Mouse (Mus musculus): ENCODE measurements around the gene 1600012H06Rik.
"Not testable (repeated sequence)": the region's sequence is repeated elsewhere in the genome, so short reads cannot be mapped to it uniquely, and the experiment has no call there.

1600012H06Rik gene

DNA sequence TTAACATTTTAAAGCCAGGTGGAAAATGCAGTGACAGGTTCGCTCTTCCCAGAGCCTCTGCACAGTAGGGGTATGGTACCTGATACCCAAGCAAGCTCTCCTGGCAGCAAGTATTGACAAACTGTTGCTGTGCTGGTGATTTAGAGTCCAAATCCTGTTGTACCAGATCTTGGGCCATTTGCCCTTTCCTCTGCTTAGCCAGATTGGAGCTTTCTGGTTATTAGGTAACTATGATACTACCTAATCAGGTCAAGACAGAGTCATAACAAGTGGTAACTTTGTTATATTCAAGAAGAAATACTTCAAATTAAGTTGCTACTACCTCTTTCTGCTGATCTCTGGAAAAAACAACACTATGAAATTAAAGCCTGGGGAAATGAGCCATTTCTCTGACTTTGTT lies 1.6 kb downstream of the 1600012H06Rik start:
- no peak for DNase-seq (ENCODE audit: low spot score)

DNA sequence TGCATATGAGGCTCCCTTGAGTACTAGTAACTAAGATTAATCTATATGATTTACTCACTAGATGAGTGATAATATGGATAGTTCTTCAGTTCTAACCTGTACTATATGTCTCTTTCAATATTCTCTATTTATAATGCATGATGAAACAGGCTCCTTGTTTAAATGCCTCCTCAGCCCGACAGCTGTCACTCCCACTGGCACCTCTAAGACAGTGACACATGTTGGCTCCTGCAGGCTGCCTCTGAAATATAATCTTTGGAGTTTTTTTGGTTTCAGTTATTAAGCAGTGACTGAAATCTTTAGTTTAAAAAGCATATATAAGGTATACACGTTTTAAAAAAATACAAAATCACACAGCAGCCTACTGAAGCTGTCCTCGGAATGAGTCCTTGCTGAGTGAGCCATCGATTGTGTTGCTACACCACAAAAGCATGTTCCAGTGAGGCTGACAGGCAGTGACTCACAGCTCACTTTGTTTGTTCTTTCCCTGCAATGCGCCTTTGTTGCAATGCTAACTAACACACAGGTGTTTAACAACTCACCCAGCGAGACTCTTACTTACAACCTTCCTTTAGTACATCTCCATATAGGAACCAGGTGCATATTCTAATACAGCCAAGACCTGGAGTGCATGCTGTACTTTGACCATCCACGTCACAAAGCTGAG lies 6.3 kb downstream of the 1600012H06Rik start:
- DNase-seq (ENCODE audit: low spot score): no peak

DNA sequence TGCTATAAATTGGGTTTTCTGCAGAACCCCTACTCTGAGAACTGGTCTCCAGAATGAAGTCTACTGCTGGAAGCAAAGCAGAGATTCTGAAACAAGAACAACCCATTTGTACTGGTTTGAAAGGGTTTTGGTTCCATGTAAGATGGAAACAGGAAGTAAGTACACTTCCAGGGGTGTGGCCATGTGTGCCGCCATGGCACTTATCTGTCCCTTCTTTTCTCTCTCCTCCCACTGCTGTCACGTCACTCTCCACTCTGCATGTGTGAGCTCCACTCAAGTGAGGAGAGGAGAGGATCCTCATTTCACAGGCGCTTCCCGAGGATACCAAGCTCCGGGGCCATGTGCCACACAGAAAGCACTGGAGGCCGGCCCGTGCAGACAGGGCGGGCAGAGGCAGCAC lies 10.5 kb downstream of the 1600012H06Rik start:
- no peak for DNase-seq (ENCODE audit: low spot score)

DNA sequence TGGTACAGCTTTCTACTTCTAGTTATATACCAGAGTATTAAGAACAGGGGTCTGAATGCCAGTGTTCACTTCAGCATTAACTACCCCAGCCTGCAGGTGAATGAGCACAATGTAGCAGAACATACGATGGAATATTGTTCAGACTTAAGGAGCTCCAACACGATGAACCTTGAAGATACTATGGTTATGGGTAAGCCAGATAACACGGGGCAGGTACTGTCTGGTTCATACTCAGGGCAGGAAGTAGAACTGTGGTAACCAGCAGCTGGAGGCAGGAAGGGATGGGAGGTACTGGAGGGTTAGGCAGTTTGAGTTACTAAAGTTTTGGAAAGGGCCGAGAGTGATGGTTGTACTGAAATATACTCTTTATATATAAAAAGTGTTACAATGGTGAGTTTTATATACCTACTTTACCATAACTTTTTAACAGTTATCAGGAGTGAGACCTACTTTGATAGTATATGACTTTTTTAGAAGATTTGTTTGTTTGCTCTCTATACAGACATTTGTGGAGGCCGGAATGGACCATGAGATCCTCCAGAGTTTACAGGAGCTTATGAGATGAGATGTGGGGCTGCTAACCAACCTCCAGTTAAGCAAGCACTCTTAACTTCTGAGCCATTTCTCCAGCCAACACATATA lies 15.8 kb downstream of the 1600012H06Rik start:
- no peak for DNase-seq (ENCODE audit: low spot score)

DNA sequence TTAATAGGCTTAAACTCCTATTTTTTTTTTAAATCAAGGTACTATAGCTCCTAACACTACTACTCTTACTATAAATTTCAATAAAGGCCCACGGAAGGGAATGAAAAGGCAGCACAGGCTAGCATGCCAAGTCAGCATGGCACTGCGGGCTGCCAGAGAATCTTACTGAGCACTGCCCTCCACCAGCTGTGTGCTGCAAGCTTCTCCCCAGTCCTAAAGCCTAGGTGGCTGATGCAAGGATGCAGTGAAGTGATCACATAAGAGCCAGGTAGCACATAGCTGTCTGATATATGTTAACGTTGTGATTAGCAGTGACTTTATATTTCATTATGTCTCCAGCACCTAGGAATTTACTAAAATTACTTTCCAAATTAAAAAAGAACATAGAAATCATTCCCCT lies 17.0 kb downstream of the 1600012H06Rik start:
- no peak for DNase-seq (ENCODE audit: low spot score)

DNA sequence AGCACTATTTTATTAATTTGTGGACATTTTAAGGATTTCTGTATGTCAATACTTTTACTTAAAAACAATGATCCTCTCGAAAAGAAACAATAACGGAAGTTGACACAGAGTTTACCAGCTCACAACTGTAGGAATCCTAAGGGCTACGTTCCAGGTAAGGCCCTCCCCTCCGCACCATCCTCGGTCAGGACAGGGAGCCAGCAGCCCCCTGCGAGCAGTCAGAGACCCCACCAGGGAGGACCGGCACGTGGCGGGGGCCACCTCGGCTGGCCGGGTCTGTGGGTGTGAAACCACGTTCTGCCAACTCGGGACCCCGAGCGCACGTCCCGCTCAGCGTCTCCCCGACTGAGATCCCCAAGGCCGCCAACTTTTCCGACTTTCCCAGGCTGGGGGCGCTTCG lies 17.5 kb downstream of the 1600012H06Rik start:
- peak; percentile 26 for DNase-seq (ENCODE audit: low spot score)

DNA sequence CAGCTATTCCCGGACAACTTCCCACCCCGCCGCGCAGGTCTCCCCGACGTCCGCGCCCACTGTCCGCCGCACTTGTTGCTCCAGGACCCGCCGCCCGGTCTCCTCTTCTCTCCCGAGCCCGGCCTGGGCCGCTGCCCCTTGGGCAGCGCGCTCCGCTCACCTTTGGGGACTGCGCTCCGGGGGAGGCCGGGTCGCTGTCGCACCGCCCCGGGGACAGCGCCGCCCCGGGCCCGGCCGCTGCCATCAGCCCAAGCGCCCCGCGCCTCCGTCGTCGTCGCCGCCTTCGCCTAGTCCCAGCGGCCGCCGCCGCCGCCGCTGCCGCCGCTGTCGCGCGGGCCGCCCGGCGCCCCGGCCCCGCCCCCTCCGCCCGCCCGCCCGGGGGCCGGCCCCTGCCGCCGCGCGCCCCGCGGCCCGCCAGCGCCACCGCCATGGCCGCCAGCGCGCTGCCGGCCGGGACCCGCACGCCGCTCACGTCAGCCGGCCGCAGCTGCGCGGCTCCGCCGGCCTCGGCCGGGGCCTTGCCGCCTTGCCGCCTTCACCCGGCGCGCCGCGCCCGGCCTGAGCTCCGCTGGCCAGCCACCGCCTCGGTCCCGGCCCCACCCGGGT lies 18.1 kb downstream of the 1600012H06Rik start, which contains the start of gene Phf10:
TSS of gene Phf10 (minus strand) at position 323 of the 606 bp plus-strand sequence.
- peak; percentile 31 for DNase-seq (ENCODE audit: low spot score)

DNA sequence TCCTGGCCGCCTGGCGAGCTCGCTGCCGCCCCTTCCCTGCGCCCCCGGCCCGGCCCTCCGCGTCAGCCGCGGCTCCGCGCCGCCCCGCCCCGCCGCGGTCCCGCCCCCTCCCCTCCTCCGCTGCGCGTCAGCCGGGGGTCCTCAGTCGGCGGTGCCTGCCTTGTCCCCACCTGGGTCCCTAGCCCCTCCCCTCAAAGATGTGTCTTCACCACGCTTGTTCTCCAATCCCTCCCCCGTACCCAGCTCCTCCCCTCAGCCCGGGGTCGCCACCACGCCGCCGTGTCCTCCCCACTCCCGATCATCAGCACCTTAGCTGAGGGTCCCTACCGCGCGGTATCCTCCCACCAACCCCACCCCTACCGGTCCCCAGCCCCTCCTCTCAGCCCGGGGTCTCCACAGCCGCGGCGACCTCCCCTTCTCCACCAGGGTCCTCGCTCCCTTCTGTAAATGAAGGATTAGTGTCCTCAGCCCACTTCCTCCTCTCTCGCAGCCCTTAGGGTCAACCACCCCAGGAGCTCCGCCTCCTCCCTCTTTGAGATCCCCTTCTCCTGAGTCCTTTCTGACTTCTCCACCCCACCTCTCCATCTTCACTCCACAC lies 18.7 kb downstream of the 1600012H06Rik start:
- DNase-seq (ENCODE audit: low spot score): not testable (repeated sequence)

DNA sequence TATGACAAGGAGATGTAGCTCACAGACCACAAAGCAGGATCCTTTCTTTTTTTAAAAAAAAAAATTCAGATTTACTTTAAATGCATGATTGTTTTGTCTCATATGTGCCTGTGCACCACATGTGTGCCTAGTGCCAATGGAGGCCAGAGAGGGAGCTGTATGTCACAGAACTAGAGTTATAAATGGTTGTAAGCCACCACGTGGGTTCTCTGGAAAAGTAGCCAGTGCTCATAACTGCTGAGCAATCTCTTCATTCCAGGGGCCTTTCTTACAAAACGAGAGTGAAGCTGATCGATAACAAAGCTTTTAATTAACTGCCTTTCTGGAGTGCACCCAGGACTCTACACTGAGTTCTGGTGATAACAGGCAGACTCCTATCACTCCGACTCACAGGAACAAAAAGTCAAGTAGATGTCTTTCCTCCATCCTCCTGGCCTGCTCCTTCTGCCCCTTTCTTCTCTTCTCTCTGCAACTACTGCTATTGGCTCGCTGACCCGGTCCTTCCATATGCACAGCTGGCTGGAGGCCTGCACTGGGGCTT lies 25.5 kb downstream of the 1600012H06Rik start:
- DNase-seq (ENCODE audit: low spot score): not testable (repeated sequence)

DNA sequence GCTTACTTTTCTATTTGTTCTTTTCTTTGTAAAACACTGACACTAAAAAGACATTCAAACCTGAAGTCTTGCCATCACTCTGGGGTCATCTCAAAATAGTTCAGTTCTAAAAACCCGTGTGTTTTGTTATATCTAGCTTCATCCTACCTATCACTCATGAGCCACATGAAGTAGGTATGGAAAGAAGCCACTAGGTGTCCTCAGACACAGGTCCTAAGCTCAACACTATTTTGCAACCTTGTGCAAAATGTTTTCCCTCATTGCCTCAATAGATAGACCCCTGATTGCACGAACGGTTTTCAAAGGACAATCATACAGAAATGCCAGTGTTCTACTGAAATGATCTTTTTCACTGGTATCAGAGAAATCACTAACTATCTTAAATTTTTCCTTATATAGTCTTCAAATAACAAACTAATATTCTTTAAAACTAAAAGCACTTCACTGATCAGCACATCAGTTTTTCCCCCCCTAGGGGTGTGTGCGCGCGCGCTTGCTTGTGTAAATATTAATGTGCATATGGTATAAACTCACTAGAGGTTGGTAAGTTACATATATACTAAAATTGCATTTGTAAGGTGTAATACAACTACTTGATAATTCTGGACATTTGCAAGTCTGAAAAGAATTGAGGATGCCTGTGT lies 34.9 kb downstream of the 1600012H06Rik start:
- DNase-seq (ENCODE audit: low spot score): not testable (repeated sequence)

DNA sequence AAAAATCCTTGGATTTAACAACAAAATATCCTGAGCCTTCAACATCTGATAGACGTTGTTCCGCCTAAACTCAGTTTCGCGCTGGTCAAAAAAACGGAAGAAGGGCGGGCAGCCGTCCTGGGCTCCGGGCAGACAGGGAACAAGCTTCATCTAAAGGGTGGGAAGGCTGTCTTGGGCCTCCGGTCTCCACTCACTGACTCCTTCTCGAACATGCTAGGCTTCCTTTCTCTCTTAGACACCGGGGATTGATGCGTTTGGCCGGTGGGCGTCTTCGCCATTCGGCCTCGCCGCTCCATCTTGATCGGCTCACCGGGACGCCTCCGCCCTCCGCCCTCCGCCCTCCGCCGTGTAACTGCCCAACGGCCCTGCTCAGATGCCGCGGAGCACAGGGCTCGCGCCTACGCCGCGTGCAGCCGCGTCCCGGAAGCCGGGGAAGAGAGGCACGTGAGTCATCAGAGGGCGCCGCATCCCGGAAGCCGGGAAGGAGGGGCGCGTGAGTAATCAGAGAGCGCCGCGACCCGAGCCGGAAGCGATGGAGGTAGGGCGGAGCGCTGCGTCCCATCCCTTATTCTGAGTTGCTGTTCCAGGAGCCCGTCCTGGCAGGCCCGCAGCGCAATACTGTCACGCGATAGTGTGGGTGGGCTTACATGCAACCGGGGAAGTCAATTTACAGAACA lies 35.5 kb downstream of the 1600012H06Rik start, which contains the start of the genes 9030025P20Rik and Gm3417:
TSS of gene 9030025P20Rik (plus strand) at position 107 of the 677 bp plus-strand sequence.
TSS of gene Gm3417 (minus strand) at position 429 of the 677 bp plus-strand sequence.
- DNase-seq (ENCODE audit: low spot score): not testable (repeated sequence)

DNA sequence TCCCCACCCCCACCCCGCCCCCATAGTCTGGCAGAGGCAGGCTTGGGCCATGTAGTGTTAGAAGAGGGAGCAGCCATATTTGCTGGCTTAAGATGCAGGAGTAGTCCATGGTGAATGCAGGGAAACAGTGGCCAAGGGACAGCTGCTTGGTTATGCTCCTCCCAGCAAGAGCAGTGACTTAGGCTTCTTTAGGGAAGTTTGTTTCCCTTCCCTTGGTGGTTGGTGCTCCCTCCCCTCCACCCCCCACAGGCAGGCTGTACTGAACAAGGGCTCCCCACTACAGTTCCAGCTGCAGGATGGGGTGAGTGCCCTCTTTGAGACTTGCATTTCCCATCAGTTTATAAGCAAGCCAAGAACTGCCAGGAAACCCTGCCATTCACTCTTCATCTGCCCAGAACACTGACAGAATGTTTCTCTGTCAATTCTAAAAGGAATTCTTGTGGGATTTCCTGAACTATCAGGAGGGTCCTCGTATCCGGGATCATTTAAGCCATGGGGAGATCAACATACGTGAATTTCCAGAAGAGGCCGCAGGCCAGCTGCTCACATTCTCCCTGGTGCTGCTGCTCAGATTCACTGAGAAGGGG lies 47.2 kb downstream of the 1600012H06Rik start:
- not testable (repeated sequence) for DNase-seq (ENCODE audit: low spot score)

DNA sequence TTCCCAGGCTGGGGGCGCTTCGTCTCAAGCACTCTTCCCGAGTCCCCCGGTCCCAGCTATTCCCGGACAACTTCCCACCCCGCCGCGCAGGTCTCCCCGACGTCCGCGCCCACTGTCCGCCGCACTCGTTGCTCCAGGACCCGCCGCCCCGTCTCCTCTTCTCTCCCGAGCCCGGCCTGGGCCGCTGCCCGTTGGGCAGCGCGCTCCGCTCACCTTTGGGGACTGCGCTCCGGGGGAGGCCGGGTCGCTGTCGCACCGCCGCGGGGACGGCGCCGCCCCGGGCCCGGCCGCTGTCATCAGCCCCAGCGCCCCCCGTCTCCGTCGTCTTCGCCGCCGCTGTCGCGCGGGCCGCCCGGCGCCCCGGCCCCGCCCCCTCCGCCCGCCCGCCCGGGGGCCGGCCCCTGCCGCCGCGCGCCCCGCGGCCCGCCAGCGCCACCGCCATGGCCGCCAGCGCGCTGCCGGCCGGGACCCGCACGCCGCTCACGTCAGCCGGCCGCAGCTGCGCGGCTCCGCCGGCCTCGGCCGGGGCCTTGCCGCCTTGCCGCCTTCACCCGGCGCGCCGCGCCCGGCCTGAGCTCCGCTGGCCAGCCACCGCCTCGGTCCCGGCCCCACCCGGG lies 49.6 kb downstream of the 1600012H06Rik start:
- not testable (repeated sequence) for DNase-seq (ENCODE audit: low spot score)

DNA sequence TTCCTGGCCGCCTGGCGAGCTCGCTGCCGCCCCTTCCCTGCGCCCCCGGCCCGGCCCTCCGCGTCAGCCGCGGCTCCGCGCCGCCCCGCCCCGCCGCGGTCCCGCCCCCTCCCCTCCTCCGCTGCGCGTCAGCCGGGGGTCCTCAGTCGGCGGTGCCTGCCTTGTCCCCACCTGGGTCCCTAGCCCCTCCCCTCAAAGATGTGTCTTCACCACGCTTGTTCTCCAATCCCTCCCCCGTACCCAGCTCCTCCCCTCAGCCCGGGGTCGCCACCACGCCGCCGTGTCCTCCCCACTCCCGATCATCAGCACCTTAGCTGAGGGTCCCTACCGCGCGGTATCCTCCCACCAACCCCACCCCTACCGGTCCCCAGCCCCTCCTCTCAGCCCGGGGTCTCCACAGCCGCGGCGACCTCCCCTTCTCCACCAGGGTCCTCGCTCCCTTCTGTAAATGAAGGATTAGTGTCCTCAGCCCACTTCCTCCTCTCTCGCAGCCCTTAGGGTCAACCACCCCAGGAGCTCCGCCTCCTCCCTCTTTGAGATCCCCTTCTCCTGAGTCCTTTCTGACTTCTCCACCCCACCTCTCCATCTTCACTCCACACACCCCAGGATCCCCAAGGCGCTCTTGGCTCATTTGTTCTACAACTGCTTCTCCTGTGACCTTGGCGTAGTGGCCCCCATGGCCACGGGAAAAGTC lies 50.3 kb downstream of the 1600012H06Rik start:
- not testable (repeated sequence) for DNase-seq (ENCODE audit: low spot score)

DNA sequence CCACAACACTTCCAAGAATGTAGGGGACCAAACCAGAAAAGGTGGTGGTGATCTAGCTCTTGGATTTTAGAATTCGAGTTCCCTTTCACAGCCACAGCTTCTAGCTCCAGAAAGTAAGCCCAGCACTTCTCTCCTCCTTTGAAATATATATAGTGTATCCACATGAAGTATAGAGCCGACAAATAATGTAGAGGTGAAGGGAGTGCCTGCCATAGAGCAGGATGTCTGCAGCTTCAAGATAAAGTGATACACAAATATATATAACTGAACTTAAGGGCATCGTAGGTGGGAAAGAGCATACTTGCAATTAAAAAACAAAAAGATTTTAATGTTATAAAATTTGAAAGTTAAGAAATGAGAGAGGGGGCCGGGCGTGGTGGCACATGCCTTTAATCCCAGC lies 51.2 kb downstream of the 1600012H06Rik start:
- not testable (repeated sequence) for DNase-seq (ENCODE audit: low spot score)

DNA sequence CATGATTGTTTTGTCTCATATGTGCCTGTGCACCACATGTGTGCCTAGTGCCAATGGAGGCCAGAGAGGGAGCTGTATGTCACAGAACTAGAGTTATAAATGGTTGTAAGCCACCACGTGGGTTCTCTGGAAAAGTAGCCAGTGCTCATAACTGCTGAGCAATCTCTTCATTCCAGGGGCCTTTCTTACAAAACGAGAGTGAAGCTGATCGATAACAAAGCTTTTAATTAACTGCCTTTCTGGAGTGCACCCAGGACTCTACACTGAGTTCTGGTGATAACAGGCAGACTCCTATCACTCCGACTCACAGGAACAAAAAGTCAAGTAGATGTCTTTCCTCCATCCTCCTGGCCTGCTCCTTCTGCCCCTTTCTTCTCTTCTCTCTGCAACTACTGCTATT lies 57.1 kb downstream of the 1600012H06Rik start:
- DNase-seq (ENCODE audit: low spot score): not testable (repeated sequence)

DNA sequence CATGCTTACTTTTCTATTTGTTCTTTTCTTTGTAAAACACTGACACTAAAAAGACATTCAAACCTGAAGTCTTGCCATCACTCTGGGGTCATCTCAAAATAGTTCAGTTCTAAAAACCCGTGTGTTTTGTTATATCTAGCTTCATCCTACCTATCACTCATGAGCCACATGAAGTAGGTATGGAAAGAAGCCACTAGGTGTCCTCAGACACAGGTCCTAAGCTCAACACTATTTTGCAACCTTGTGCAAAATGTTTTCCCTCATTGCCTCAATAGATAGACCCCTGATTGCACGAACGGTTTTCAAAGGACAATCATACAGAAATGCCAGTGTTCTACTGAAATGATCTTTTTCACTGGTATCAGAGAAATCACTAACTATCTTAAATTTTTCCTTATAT lies 66.1 kb downstream of the 1600012H06Rik start:
- not testable (repeated sequence) for DNase-seq (ENCODE audit: low spot score)

Measured in yolk sac, embryonic 10.5 days (tissue).